Mouse (Mus musculus): ENCODE measurements at regions not wholly inside any gene's neighbourhood (a gene's known extent, or its start where the extent isn't known, plus 50 kb on each side); places are given as distances from the start of the nearest gene placed in this dataset.

DNA sequence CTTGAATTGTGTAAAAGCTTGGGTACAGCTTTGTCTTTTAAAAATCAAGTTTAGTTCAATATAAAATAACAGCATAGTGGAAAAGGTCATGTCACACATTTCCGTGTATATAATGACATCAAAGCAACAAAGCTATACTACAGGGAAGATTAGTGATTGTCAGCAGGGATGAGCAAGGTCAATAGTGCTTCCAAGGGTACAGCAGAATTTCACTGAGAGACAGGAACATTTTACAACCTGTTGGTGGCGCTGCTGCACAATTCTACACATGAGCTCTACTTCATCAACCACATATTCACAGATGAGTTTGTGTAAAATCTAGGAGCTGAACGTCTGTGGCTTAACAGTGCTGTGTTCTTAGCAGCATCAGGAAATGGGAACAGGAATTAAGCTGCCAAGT lies 74.3 kb upstream of the A2m start:
- DNase-seq (ENCODE audit: inconsistent ontology term) = peak; percentile 92

DNA sequence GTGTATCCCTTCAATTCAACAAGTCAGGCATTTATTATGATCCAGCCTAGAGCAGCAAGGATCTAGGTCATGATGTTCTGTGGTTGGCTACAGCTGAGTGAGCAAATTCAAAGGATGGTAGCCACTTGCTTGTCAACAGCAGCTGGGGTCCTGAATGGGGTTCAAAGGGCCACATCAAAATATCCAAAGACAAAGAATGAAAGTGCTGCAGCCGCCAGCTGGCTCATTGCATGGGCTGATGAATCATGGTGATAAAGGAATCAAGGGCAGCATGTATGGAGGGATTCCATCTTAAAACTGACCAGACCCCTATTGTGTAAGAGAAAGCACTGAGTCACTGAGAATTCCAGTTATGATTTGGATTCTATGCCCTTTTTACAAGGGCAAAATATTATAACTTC lies 74.8 kb upstream of the A2m start:
- DNase-seq (ENCODE audit: inconsistent ontology term) = peak; percentile 97

DNA sequence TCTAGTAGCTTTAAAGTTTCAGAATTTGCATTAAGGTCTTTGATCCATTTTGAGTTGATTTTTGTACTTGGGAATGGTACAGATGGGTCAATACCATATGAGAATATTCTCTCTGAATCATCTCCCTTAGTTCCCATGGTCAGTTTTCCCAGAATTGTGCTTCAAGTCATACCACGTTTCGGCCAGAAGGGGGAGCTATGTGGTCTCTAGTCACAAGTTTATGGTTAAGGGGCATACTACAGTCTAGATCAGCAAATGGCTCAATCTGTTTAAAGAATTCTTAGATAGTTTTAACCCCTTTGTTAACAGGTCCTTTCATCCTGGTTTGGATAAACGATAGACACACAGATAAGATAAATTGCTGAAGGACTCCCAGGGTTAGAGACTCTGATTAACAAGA lies 78.7 kb upstream of the A2m start:
- DNase-seq (ENCODE audit: inconsistent ontology term) = peak; percentile 47

DNA sequence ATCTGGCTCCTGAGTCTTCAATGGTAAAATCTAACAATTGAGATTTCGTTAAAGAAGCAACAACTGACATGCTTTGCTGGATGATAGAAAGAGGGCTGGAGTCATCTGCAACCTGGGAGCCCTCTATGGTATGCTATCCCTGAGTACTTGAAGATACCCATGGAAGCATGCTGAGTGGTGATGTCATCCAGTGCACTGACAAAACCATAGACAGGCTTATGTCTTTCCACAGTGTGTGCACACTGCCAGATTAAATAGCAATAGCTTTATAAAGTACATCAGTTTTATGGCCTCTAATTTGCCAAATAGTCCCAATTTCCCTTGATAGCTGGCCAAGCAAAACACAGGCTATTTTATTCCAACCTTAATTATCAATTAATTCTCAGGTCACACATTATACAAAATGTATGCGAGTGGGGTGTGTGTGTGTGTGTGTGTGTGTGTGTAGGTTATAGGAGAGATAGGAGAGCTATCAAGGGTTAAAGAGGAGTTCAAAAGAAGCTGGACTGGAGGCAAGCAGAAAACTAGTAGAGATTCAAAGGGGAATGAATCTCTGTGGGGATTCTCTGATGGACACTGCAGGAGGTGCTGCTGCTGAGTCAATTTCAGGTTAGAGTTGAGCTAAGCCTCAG lies 80.1 kb upstream of the Iqsec3 start:
- no peak for DNase-seq (ENCODE audit: inconsistent ontology term)

DNA sequence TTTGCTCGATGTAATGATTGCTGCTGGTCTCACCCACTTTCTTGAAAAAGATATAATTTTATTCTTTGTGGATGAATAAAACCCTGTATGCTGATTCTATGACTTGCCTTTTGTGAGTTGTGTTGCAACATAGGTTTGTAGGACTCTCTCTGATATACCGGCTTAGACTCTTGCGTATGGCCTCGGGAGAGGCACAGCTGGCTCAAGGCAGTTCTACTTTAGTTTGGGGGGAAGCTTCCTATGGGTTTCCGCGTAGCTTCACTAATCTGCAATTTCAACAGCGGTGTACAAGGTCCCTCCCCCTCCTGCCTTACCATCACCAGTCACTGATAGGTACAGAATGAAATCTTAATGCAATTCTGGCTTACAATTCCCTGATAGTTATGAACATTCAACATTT lies 60.0 kb upstream of the Iqsec3 start:
- DNase-seq (ENCODE audit: inconsistent ontology term) = no peak

DNA sequence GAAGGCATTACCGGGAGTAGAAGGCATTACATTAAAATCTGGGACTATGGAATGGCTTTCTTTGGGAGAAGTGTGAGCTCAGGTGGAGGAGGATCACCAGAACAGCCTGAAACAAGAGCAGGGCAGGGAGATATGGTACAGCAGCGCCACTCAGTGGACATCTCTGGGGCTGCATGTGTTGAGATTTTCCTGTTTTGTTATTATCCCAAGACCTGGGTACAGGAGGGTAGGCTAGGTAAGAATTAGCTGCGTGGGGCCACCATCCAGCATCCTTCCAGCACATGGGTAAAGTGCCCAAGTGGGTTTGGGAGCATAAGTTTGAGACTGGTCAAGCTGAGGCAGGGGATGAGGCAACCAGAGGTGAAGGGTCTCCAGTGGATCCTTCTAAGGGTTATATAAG lies 59.4 kb upstream of the Iqsec3 start:
- DNase-seq (ENCODE audit: inconsistent ontology term) = peak; percentile 58

DNA sequence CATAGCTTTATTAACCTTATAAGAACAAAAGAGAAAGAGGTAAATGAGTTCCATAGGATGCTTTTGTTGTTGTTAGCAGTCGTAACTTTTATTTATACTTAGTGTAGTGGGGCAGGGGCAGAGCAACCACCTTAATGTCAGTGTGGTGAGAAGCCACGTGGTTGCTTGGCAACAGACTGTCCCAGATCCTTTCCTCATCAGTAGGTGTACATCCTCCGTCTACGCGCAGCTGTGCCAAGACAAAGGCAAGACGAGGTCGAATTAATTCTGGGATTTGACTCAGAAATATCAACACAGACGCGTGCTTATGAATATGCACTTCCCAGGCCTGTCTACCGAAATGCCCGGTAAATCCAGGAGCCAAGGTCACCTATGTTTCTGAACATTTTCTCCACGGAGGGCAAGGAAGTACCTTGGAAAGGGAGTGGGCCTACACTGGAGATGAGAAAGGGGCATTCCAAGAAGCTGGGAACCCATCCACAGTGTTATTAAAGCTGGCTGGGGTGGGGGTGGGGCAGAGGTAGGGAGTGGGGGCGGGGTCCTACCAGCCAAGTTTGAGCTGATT lies 58.4 kb upstream of the Iqsec3 start:
- DNase-seq (ENCODE audit: inconsistent ontology term) = no peak

DNA sequence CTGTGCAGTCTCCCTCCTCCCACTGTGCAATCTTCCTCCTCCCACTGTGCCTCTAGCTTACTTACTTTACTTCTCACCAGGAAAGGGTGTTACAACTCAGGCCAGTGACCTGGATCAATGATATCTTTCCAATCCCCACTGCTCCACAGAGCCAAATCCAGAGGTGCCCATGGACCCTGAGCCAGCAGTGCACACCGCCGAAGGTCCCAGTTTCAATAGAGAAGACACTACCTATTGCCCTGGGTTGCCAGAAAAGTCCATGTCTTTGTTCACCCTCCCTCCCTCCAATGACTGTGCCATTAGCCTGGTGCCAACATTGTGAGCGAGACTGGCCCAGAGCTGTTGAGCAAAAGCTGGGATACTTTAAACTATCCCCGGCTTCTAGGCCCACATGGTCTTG lies 53.8 kb upstream of the Iqsec3 start:
- DNase-seq (ENCODE audit: inconsistent ontology term) = no peak

DNA sequence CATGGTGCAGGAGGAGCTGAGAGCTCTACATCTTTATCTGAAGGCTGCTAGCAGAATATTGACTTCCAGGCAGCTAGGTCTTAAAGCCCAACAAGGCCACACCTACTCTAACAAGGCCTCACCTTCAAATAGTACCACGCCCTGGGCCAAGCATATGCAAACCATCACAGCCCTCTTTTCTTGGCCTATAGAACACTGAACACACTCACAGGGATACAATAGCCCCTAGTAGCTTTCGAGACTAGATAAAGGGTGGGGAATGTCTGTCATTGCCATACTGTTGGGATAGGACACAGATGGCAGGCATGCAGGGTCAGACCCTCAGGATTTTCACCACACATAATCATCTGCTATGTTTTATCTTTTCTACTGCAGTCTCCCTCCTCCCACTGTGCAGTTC lies 52.6 kb upstream of the Iqsec3 start:
- no peak for DNase-seq (ENCODE audit: inconsistent ontology term)

DNA sequence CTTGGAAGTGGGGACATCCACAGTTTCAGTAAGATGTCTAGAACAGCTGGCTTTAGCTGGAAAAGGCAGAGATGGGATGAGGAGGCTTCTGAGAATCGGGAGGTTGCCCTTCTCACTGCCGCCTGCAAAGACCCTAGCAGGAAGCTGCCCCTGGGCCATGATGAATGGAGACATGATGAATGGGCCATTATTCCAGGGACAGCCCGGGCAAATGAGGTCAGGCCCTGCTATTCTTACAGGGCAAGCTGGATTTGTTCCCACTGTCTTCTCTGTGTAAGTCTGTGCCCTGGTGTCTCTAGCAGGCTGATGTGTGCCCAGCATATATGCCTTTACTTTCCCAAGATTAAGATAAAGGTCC lies 51.1 kb upstream of the Iqsec3 start:
- DNase-seq (ENCODE audit: inconsistent ontology term) = peak; percentile 65

DNA sequence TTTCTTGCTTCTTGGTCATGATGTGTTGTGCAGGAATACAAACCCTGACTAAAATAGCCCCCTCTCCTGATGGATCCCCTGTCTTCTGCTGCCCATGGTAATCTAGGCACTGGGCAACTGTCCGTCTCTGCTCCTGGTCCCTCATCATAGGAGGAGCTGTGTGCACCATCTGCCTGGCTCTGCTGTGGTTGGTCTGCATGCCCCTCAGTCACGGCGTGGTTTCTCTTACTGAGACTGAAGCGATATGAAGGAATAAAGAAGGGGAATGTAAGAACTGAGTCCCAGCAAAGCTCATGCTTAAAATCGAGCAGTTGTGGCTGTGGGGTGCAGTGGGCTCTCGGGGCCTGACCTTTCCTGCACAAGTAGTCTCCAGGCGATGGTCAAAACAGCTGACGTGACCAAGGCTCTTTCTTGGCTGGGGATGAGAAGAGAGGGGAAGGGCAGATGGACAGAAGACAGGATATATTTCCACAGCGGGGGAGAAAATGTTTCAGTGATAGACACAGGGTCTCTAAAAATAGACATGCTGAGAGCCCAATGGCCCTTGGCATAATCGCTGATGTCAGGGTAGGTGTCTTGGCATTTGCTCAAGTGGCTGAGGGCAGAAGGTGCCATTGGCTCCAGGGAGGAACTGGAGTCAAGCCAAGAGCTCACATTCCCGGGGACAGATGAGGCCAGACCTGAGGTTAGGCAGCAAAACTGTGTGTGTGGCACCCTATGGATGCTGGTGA lies 50.6 kb upstream of the Iqsec3 start:
- DNase-seq (ENCODE audit: inconsistent ontology term) = peak; percentile 78
